Mouse (Mus musculus): Measurements from ENCODE around the gene Srgap2. TPM values are rescaled to one million over a fixed set of nuclear protein-coding genes. Genes with fewer than 3 reads are reported as not detected.

The Srgap2 gene
- polyA plus RNA-seq, 1 experiment from 2014 or later: 24.5 TPM

- Histone ChIP-seq H3K4me2 (replicated peaks; ENCODE audit: low read depth, low read length) (no peak overlapping the region), H3K27me3 (ENCODE audit: control insufficient read depth, insufficient read depth, low read length) (no peaks in the 10 kb centered on the region), H3K36me3 (ENCODE audit: control insufficient read depth, insufficient read depth, low read length) (no peaks in the 10 kb centered on the region), H3K9me3 (ENCODE audit: control insufficient read depth, low read depth, low read length) (no peaks in the 10 kb centered on the region), H3K4me1 (ENCODE audit: control insufficient read depth, insufficient read depth, low read length) (no peaks in the 10 kb centered on the region), H3K4me3 (ENCODE audit: low read depth, low read length) (no peak overlapping the region), H3K27ac (ENCODE audit: low read length) (no peak overlapping the region), H3K9ac (replicated peaks; ENCODE audit: low read depth, low read length) (no peak overlapping the region)
- WGBS: 84% methylated on average over 1 of the region's 1 CpGs
- no peak for ATAC-seq (ENCODE audit: insufficient number of reproducible peaks, insufficient read depth, low FRiP score, low read depth)
Observed at GRCm38 (mm10) chr1:131470597-131470996, 56.6 kb downstream of the Srgap2 start.

- Histone ChIP-seq H3K27ac (ENCODE audit: low read length) (no peak overlapping the region), H3K36me3 (ENCODE audit: control insufficient read depth, insufficient read depth, low read length) (no peaks in the 10 kb centered on the region), H3K4me3 (ENCODE audit: low read depth, low read length) (no peak overlapping the region), H3K27me3 (ENCODE audit: control insufficient read depth, insufficient read depth, low read length) (no peaks in the 10 kb centered on the region), H3K4me1 (ENCODE audit: control insufficient read depth, insufficient read depth, low read length) (no peaks in the 10 kb centered on the region), H3K9me3 (ENCODE audit: control insufficient read depth, low read depth, low read length) (no peaks in the 10 kb centered on the region), H3K9ac (replicated peaks; ENCODE audit: low read depth, low read length) (no peak overlapping the region), H3K4me2 (replicated peaks; ENCODE audit: low read depth, low read length) (no peak overlapping the region)
- 82% methylated on average over 4 of the region's 4 CpGs for WGBS
- ATAC-seq (ENCODE audit: insufficient number of reproducible peaks, insufficient read depth, low FRiP score, low read depth): no peak
Observed at GRCm38 (mm10) chr1:131465855-131466254, 61.3 kb downstream of the Srgap2 start.

- H3K36me3 ChIP-seq (ENCODE audit: control insufficient read depth, insufficient read depth, low read length): no peaks in the 10 kb centered on the region
- no peaks in the 10 kb centered on the region for H3K27me3 ChIP-seq (ENCODE audit: control insufficient read depth, insufficient read depth, low read length)
- no peak overlapping the region for H3K4me2 ChIP-seq (replicated peaks; ENCODE audit: low read depth, low read length)
- H3K9ac ChIP-seq (replicated peaks; ENCODE audit: low read depth, low read length): no peak overlapping the region
- no peak overlapping the region for H3K27ac ChIP-seq (ENCODE audit: low read length)
- no peak overlapping the region for H3K4me3 ChIP-seq (ENCODE audit: low read depth, low read length)
- no peaks in the 10 kb centered on the region for H3K9me3 ChIP-seq (ENCODE audit: control insufficient read depth, low read depth, low read length)
- WGBS: 91% methylated on average over 6 of the region's 6 CpGs
- H3K4me1 ChIP-seq (ENCODE audit: control insufficient read depth, insufficient read depth, low read length): no peaks in the 10 kb centered on the region
- ATAC-seq (ENCODE audit: insufficient number of reproducible peaks, insufficient read depth, low FRiP score, low read depth): no peak
Observed at GRCm38 (mm10) chr1:131463953-131464627, 63.1 kb downstream of the Srgap2 start.

GRCm38 (mm10) chr1:131462541-131463067, 64.5 kb downstream of the Srgap2 start:
- H3K9me3 ChIP-seq (ENCODE audit: control insufficient read depth, low read depth, low read length): no peaks in the 10 kb centered on the region
- no peak for ATAC-seq (ENCODE audit: insufficient number of reproducible peaks, insufficient read depth, low FRiP score, low read depth)
- no peak overlapping the region for H3K4me3 ChIP-seq (ENCODE audit: low read depth, low read length)
- H3K27me3 ChIP-seq (ENCODE audit: control insufficient read depth, insufficient read depth, low read length): no peaks in the 10 kb centered on the region
- no peak overlapping the region for H3K9ac ChIP-seq (replicated peaks; ENCODE audit: low read depth, low read length)
- 78% methylated on average over 1 of the region's 1 CpGs for WGBS
- no peak overlapping the region for H3K27ac ChIP-seq (ENCODE audit: low read length)
- no peaks in the 10 kb centered on the region for H3K4me1 ChIP-seq (ENCODE audit: control insufficient read depth, insufficient read depth, low read length)
- no peaks in the 10 kb centered on the region for H3K36me3 ChIP-seq (ENCODE audit: control insufficient read depth, insufficient read depth, low read length)
- H3K4me2 ChIP-seq (replicated peaks; ENCODE audit: low read depth, low read length): no peak overlapping the region

GRCm38 (mm10) chr1:131460914-131461530, 66.1 kb downstream of the Srgap2 start:
- Histone ChIP-seq H3K4me2 (replicated peaks; ENCODE audit: low read depth, low read length) (no peak overlapping the region), H3K4me3 (ENCODE audit: low read depth, low read length) (no peak overlapping the region), H3K9ac (replicated peaks; ENCODE audit: low read depth, low read length) (no peak overlapping the region), H3K36me3 (ENCODE audit: control insufficient read depth, insufficient read depth, low read length) (no peaks in the 10 kb centered on the region), H3K27ac (ENCODE audit: low read length) (no peak overlapping the region), H3K4me1 (ENCODE audit: control insufficient read depth, insufficient read depth, low read length) (no peaks in the 10 kb centered on the region), H3K27me3 (ENCODE audit: control insufficient read depth, insufficient read depth, low read length) (no peaks in the 10 kb centered on the region), H3K9me3 (ENCODE audit: control insufficient read depth, low read depth, low read length) (no peaks in the 10 kb centered on the region)
- no peak for ATAC-seq (ENCODE audit: insufficient number of reproducible peaks, insufficient read depth, low FRiP score, low read depth)
- WGBS: 80% methylated on average over 1 of the region's 1 CpGs

GRCm38 (mm10) chr1:131455355-131455890, 71.7 kb downstream of the Srgap2 start:
- Histone ChIP-seq H3K4me1 (ENCODE audit: control insufficient read depth, insufficient read depth, low read length) (no peaks in the 10 kb centered on the region), H3K27me3 (ENCODE audit: control insufficient read depth, insufficient read depth, low read length) (no peaks in the 10 kb centered on the region), H3K36me3 (ENCODE audit: control insufficient read depth, insufficient read depth, low read length) (no peaks in the 10 kb centered on the region), H3K9ac (replicated peaks; ENCODE audit: low read depth, low read length) (no peak overlapping the region), H3K9me3 (ENCODE audit: control insufficient read depth, low read depth, low read length) (no peaks in the 10 kb centered on the region), H3K4me3 (ENCODE audit: low read depth, low read length) (no peak overlapping the region), H3K27ac (ENCODE audit: low read length) (no peak overlapping the region), H3K4me2 (replicated peaks; ENCODE audit: low read depth, low read length) (no peak overlapping the region)
- no peak for ATAC-seq (ENCODE audit: insufficient number of reproducible peaks, insufficient read depth, low FRiP score, low read depth)
- 78% methylated on average over 3 of the region's 3 CpGs for WGBS

- Histone ChIP-seq H3K4me3 (ENCODE audit: low read depth, low read length) (no peak overlapping the region), H3K36me3 (ENCODE audit: control insufficient read depth, insufficient read depth, low read length) (no peaks in the 10 kb centered on the region), H3K27me3 (ENCODE audit: control insufficient read depth, insufficient read depth, low read length) (no peaks in the 10 kb centered on the region), H3K9ac (replicated peaks; ENCODE audit: low read depth, low read length) (no peak overlapping the region), H3K4me2 (replicated peaks; ENCODE audit: low read depth, low read length) (no peak overlapping the region), H3K4me1 (ENCODE audit: control insufficient read depth, insufficient read depth, low read length) (no peaks in the 10 kb centered on the region), H3K9me3 (ENCODE audit: control insufficient read depth, low read depth, low read length) (no peaks in the 10 kb centered on the region), H3K27ac (ENCODE audit: low read length) (no peak overlapping the region)
- no peak for ATAC-seq (ENCODE audit: insufficient number of reproducible peaks, insufficient read depth, low FRiP score, low read depth)
- 34% methylated on average over 2 of the region's 2 CpGs for WGBS
Observed at GRCm38 (mm10) chr1:131454386-131454785, 72.8 kb downstream of the Srgap2 start.

- no peak for ATAC-seq (ENCODE audit: insufficient number of reproducible peaks, insufficient read depth, low FRiP score, low read depth)
- Histone ChIP-seq H3K4me2 (replicated peaks; ENCODE audit: low read depth, low read length) (no peak overlapping the region), H3K36me3 (ENCODE audit: control insufficient read depth, insufficient read depth, low read length) (no peaks in the 10 kb centered on the region), H3K4me1 (ENCODE audit: control insufficient read depth, insufficient read depth, low read length) (no peaks in the 10 kb centered on the region), H3K9ac (replicated peaks; ENCODE audit: low read depth, low read length) (no peak overlapping the region), H3K27me3 (ENCODE audit: control insufficient read depth, insufficient read depth, low read length) (no peaks in the 10 kb centered on the region), H3K9me3 (ENCODE audit: control insufficient read depth, low read depth, low read length) (no peaks in the 10 kb centered on the region), H3K27ac (ENCODE audit: low read length) (no peak overlapping the region), H3K4me3 (ENCODE audit: low read depth, low read length) (no peak overlapping the region)
- WGBS: 15% methylated on average over 1 of the region's 1 CpGs
Observed at GRCm38 (mm10) chr1:131453335-131453734, 73.8 kb downstream of the Srgap2 start.

All from stomach, embryonic 14.5 days (tissue).